In the genomic region with DNA sequence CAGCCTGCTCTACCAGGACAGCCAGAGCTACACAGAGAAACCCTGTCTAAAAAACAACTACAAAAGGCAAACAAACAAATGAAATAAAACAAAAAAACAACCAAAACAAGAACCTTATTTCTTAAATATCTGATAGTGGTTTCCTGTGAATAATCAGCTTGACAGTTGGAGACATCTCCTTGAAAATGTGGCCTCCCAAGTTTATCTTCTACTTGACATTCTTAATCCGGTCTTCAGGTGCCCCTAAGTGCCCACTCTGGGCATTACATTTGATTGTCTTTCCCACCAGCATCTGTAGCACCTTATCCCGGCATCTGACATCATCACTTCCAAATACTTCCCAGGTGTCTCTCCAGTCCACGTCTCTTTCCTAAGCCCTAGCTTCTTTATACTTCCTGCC, we compare ENCODE assay signal across 35 mouse cellular contexts.
"Had no signal": no experiment of that assay in that cellular context is flagged by ENCODE, and none has a peak within 500 bp of the region (broad histone marks: within the 10 kb centered on the region; RNA-seq: fewer than 3 reads in every experiment).

No protein-coding gene starts in this region.

- H3K36me3 ChIP-seq: heart, embryonic 10.5 days; heart, embryonic 12.5 days; heart, embryonic 13.5 days; heart, embryonic 15.5 days; hindbrain, embryonic 10.5 days; hindbrain, embryonic 12.5 days; hindbrain, embryonic 13.5 days; hindbrain, embryonic 15.5 days; intestine, embryonic 15.5 days; kidney, embryonic 15.5 days had no signal

- H3K27ac ChIP-seq: heart, embryonic 10.5 days; heart, embryonic 13.5 days; heart, embryonic 15.5 days; hindbrain, embryonic 10.5 days; hindbrain, embryonic 12.5 days; hindbrain, embryonic 13.5 days; hindbrain, embryonic 14.5 days; hindbrain, embryonic 15.5 days; hindbrain, postnatal 0 days; intestine, embryonic 15.5 days; kidney, embryonic 15.5 days; kidney, postnatal 0 days; layer of hippocampus, adult 2 months; left cerebral cortex, adult 2 months had no signal

- H3K4me3 ChIP-seq: heart, embryonic 10.5 days; heart, embryonic 12.5 days; heart, embryonic 13.5 days; heart, embryonic 15.5 days; hindbrain, embryonic 10.5 days; hindbrain, embryonic 12.5 days; hindbrain, embryonic 13.5 days; hindbrain, embryonic 15.5 days; intestine, embryonic 15.5 days; kidney, embryonic 15.5 days; layer of hippocampus, adult 2 months; left cerebral cortex, adult 2 months had no signal

- H3K27me3 ChIP-seq: heart, embryonic 12.5 days; heart, embryonic 13.5 days; heart, embryonic 15.5 days; hindbrain, embryonic 12.5 days; hindbrain, embryonic 13.5 days; hindbrain, embryonic 15.5 days; intestine, embryonic 15.5 days; kidney, embryonic 15.5 days had no signal

- H3K4me2 ChIP-seq: heart, embryonic 11.5 days; heart, embryonic 12.5 days; heart, embryonic 15.5 days; hindbrain, embryonic 12.5 days; hindbrain, embryonic 13.5 days; hindbrain, embryonic 14.5 days; hindbrain, embryonic 15.5 days; intestine, embryonic 15.5 days; kidney, embryonic 15.5 days had no signal

- ATAC-seq: hindbrain, embryonic 16.5 days; hindbrain, postnatal 0 days; inflammation-experienced regulatory T-cells, adult 6 months; intestine, embryonic 15.5 days; intestine, embryonic 16.5 days; intestine, postnatal 0 days had no signal

- H3K9me3 ChIP-seq: heart, embryonic 10.5 days; heart, embryonic 12.5 days; heart, embryonic 13.5 days; heart, embryonic 15.5 days; hindbrain, embryonic 10.5 days; hindbrain, embryonic 12.5 days; hindbrain, embryonic 13.5 days; hindbrain, embryonic 15.5 days; intestine, embryonic 15.5 days; kidney, embryonic 15.5 days had no signal

- DNase-seq: heart, postnatal 10 days; heart, postnatal 14 days; heart, postnatal 36 days; heart, postnatal 4 days; kidney, adult 11 months; kidney, adult 18-20 months; kidney, adult 2 months; kidney, adult 9 months; kidney, postnatal 10 days; kidney, postnatal 14 days; kidney, postnatal 25 days; kidney, postnatal 36 days; kidney, postnatal 4 days; layer of hippocampus, adult 9-11 months; layer of hippocampus, postnatal 36 days had no signal

- H3K9ac ChIP-seq: heart, embryonic 12.5 days; heart, embryonic 13.5 days; heart, embryonic 15.5 days; hindbrain, embryonic 12.5 days; hindbrain, embryonic 13.5 days; hindbrain, embryonic 14.5 days; hindbrain, embryonic 15.5 days; intestine, embryonic 15.5 days; kidney, embryonic 15.5 days had no signal
